Mouse (Mus musculus) liver, adult 2 months (tissue): ENCODE measurements around the gene Fosl1. TPM values are rescaled to one million over a fixed set of nuclear protein-coding genes. Genes with fewer than 3 reads are reported as not detected.

Experiments used
- DNase-seq: peaks from one replicate; pipeline ENCODE4 v3.0.0-alpha.2; 2011; ENCODE audit warnings: low read depth, low spot score; ENCODE audit errors: extremely low read depth
- H3K27ac ChIP-seq: fragments of 200-500 bp; replicated peaks from 2 replicates; pipeline ENCODE4 v1.5.1; 2012; ENCODE audit warnings: low read depth, mild to moderate bottlenecking, control low read depth, inconsistent platforms, low read length; ENCODE audit not compliant: insufficient read depth
- H3K27me3 ChIP-seq: fragments of 200-500 bp; 2 replicates; pipeline ENCODE4 v1.6.1; 2012; ENCODE audit warnings: mild to moderate bottlenecking, moderate library complexity, low read length, inconsistent platforms; ENCODE audit not compliant: control insufficient read depth, insufficient read depth
- H3K36me3 ChIP-seq: fragments of 200-500 bp; 2 replicates; pipeline ENCODE4 v1.6.1; 2012; ENCODE audit warnings: low read length, inconsistent platforms; ENCODE audit not compliant: control insufficient read depth, insufficient read depth
- H3K4me1 ChIP-seq: fragments of 200-500 bp; 2 replicates; pipeline ENCODE4 v1.6.1; 2011; ENCODE audit warnings: low read length; ENCODE audit not compliant: control insufficient read depth, insufficient read depth
- H3K4me3 ChIP-seq: fragments of 200-500 bp; 2 replicates; pipeline ENCODE4 v1.5.1; 2011; ENCODE audit warnings: low read depth, mild to moderate bottlenecking, control low read depth, low read length, moderate library complexity; ENCODE audit not compliant: insufficient read depth
- H3K79me2 ChIP-seq: fragments of 200-500 bp; 2 replicates; pipeline ENCODE4 v1.6.1; 2012; ENCODE audit warnings: inconsistent platforms, mild to moderate bottlenecking, low read length, moderate library complexity; ENCODE audit not compliant: control insufficient read depth, insufficient read depth
- H3K9ac ChIP-seq: fragments of 200-500 bp; 2 replicates; pipeline ENCODE4 v1.6.1; 2012; ENCODE audit warnings: low read depth, mild to moderate bottlenecking, control low read depth, inconsistent platforms, low read length
- CTCF ChIP-seq: fragments of 200-500 bp; IDR thresholded peaks from 2 replicates; pipeline ENCODE4 v1.5.1; 2011; ENCODE audit warnings: low read depth, low read length, control low read depth
- POLR2A ChIP-seq: fragments of 200-500 bp; IDR thresholded peaks from 2 replicates; pipeline ENCODE4 v1.6.1; 2011; ENCODE audit warnings: low read length, control low read depth; ENCODE audit not compliant: insufficient read depth; ENCODE audit errors: extremely low read depth
- WGBS: fragments of 180-500 bp; shearing (Covaris S2); methylation state at CpG from one replicate; pipeline ENCODE4 v1.1.7; 2018; 5-methylcytosine and 5-hydroxymethylcytosine counted together
- polyA plus RNA-seq: library from polyadenylated mRNA; depleted of rRNA; stranded (reverse); fragments of >200 nt; gene quantifications from 2 replicates; pipeline ENCODE4 v1.2.3, GENCODE M21; 2012
- total RNA-seq: library from RNA; depleted of rRNA; stranded (reverse); fragments of >200 nt; gene quantifications from 2 replicates; pipeline ENCODE4 v1.2.3, GENCODE M21; 2014

Fosl1 gene
- total and polyA plus RNA-seq, 2 experiments, result not detected

DNA sequence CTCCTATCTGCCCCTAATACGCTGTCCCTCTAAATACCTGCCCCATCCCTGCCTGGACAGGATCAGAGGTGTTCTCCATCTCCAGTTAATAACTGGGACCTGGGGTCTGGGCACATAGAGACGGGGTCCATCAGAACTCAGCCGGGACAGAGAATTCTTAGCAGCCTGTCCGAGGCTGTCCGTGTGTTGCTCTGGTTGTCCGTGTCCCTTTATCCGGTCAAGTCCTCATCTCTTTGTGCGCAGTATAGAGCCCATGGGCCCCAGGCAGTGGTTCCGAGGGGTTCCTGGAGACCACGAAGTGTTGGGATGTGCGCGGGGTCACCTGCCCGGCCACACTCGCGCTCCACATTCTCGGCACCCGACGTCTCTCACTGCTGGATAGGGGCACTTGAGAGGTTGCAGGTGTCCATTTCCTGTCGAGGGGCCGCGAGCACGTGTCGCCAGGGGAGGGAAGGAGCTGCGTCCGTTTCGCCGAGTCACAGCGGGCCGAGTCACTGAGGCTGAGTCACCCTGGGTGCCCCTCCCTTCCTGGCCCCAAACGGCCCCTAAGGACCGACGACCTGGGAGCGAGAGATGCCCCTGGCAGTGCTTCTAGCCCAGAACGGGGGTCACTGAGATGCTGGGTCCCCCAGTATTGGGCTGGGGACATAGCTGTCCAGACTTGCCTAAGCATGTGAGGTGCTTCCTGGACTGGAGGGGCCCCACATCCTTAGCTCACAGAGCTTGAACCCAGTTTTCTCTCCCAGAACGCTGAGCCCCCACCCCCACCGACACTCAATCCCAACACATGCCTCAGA is 1.2 kb downstream of the Fosl1 start:
- H3K79me2 ChIP-seq, result no peaks in the 10 kb centered on the region
- no peak overlapping the region for H3K9ac ChIP-seq
- no peak overlapping the region for H3K4me3 ChIP-seq
- WGBS, result 9% methylated on average over 36 of the region's 36 CpGs
- H3K4me1 ChIP-seq, result peaks cover 5% of the 10 kb centered on the region
- H3K27ac ChIP-seq, result no peak overlapping the region
- H3K36me3 ChIP-seq, result no peaks in the 10 kb centered on the region
- no peak for TF ChIP-seq CTCF
- no peak for TF ChIP-seq POLR2A
- H3K27me3 ChIP-seq, result peaks cover 16% of the 10 kb centered on the region
- DNase-seq, result no peak

DNA sequence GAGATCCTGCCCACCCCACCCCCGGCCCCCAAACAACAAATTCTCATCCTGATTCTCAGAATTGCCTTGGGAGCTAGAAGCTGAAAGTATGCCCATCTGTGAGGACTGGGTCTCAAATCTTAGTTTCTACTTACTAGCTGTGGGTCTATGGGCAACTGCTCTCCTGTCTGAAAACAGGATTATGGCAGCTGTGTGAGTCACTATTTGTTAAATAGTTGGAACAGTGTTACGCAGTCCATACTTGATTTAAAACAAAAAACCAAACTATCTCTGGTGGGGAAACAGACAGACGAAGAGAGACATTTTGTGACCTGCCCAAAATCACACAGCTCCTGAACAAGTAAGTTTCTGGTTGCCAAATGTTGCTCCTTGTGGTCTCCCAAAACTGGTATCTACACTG is 2.3 kb downstream of the Fosl1 start:
- TF ChIP-seq POLR2A (no peak), CTCF (no peak)
- Histone ChIP-seq H3K9ac (no peak overlapping the region), H3K79me2 (no peaks in the 10 kb centered on the region), H3K4me1 (peaks cover 5% of the 10 kb centered on the region), H3K27me3 (peaks cover 16% of the 10 kb centered on the region), H3K27ac (no peak overlapping the region), H3K4me3 (no peak overlapping the region), H3K36me3 (no peaks in the 10 kb centered on the region)
- no peak for DNase-seq
- WGBS, result 80% methylated on average over 3 of the region's 3 CpGs

DNA sequence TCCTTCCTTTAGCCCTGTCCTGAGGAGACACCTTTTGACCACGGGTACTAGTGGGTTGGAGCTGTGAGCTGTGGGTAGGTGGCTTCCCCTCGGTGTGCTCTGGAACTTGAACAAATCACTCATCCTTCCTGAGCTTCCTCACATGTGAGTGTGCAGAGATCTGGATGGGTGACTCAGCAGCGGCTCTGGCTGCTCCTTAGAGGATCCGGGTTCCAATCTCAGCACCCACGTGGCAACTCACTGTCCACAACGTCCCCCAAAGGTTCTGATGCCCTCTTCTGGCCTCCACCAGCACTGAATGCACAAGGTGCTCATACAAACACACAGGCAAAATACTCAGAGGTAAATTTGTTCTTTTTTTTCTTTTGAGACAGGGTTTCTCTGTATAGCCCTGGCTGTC is 4.4 kb downstream of the Fosl1 start:
- Histone ChIP-seq H3K27me3 (peaks cover 16% of the 10 kb centered on the region), H3K27ac (no peak overlapping the region), H3K4me3 (no peak overlapping the region), H3K36me3 (no peaks in the 10 kb centered on the region), H3K9ac (no peak overlapping the region), H3K4me1 (peaks cover 7% of the 10 kb centered on the region), H3K79me2 (peaks cover 8% of the 10 kb centered on the region; the same call in 1 of the 2 replicates)
- no peak for DNase-seq
- 74% methylated on average over 6 of the region's 6 CpGs for WGBS
- TF ChIP-seq POLR2A, result no peak
- no peak for TF ChIP-seq CTCF

DNA sequence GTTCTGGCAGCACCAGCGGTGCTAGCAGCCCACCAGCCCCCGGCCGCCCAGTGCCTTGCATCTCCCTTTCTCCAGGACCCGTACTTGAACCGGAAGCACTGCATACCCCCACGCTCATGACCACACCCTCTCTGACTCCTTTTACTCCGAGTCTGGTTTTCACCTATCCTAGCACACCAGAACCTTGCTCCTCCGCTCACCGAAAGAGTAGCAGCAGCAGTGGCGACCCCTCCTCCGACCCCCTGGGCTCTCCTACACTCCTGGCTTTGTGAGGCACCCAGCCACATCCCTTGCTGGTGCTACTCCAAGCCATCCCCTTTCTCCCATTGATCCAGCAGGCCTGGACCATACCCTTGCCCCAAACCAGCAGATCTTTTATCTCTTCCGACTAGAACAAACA is 7.7 kb downstream of the Fosl1 start:
- Histone ChIP-seq H3K9ac (no peak overlapping the region), H3K27me3 (no peaks in the 10 kb centered on the region), H3K27ac (no peak overlapping the region), H3K36me3 (no peaks in the 10 kb centered on the region), H3K4me1 (peaks cover 7% of the 10 kb centered on the region), H3K79me2 (peaks cover 11% of the 10 kb centered on the region; the same call in 1 of the 2 replicates), H3K4me3 (no peak overlapping the region)
- DNase-seq, result no peak
- WGBS, result 66% methylated on average over 12 of the region's 12 CpGs
- no peak for TF ChIP-seq CTCF
- TF ChIP-seq POLR2A, result no peak

DNA sequence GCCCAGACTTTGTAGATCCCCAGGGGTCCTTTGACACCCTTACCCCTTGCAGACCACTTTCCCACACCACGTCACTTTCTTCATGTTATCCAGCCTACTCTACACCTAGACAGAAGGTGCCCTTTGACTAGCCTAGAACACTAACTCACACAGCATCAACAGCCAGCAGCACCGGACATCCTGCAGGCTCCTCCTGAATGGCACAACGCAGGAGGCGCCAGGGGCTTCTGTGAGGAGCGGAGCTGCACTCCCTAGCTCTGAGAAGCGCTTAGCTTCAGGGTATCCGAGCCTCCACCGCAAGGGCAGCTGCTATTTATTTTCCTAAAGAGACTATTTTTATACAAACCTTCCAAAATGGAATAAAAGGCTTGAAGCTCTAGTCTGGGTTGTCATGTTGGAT is 8.2 kb downstream of the Fosl1 start:
- Histone ChIP-seq H3K4me1 (peaks cover 7% of the 10 kb centered on the region), H3K27me3 (no peaks in the 10 kb centered on the region), H3K9ac (no peak overlapping the region), H3K4me3 (peak overlapping the region; percentile 2; the same call in 1 of the 2 replicates), H3K79me2 (peaks cover 11% of the 10 kb centered on the region; the same call in 1 of the 2 replicates), H3K27ac (peak overlapping the region; percentile 26; the same call in 1 of the 2 replicates), H3K36me3 (no peaks in the 10 kb centered on the region)
- WGBS, result 53% methylated on average over 8 of the region's 8 CpGs
- no peak for TF ChIP-seq POLR2A
- no peak for TF ChIP-seq CTCF
- DNase-seq, result no peak
